Mouse (Mus musculus): ENCODE measurements around the gene Gm17584. TPM values are rescaled to one million over a fixed set of nuclear protein-coding genes. Genes with fewer than 3 reads are reported as not detected.
"Not testable (repeated sequence)": the region's sequence is repeated elsewhere in the genome, so short reads cannot be mapped to it uniquely, and the experiment has no call there.

The Gm17584 gene
- not detected in 2 replicates for polyA plus RNA-seq (2012; rRNA removed)

- H3K4me3 ChIP-seq (ENCODE audit: control insufficient read depth, insufficient read depth, low read length); H3K4me1 ChIP-seq (replicated peaks; ENCODE audit: control insufficient read depth, insufficient read depth, low read length); H3K27me3 ChIP-seq (ENCODE audit: control insufficient read depth, insufficient read depth, low read length); DNase-seq; H3K36me3 ChIP-seq (ENCODE audit: control insufficient read depth, insufficient read depth, low read length); H3K27ac ChIP-seq (ENCODE audit: control insufficient read depth, insufficient read depth, low read length): not testable (repeated sequence)
- no CpG with 5 or more reads among the region's 4 CpGs for WGBS
Observed at GRCm38 (mm10) chrX:124500263-124500662, at the start of gene Gm17584. TSS of gene Gm17584 (plus strand) at chrX:124500563.

Other genes with a start within 250 kb of the Gm17584 start
- not detected in 2 replicates for gene Gm17469, start 129.3 kb downstream of the Gm17584 start, polyA plus RNA-seq (2012; rRNA removed)

All from thymus, adult 2 months (tissue).